Mouse (Mus musculus) small intestine, adult 2 months (tissue): ENCODE results near the gene Gm20918. TPM values are rescaled to one million over a fixed set of nuclear protein-coding genes. Genes with fewer than 3 reads are reported as not detected.
"Not testable (repeated sequence)": the region's sequence is repeated elsewhere in the genome, so short reads cannot be mapped to it uniquely, and the experiment has no call there.

Experiments
- H3K27ac ChIP-seq: fragments of 200-500 bp; 2 replicates; pipeline ENCODE4 v1.5.1; 2012; ENCODE audit warnings: low read depth, low read length, control low read depth, inconsistent platforms; ENCODE audit not compliant: insufficient read depth
- H3K27me3 ChIP-seq: fragments of 200-500 bp; 2 replicates; pipeline ENCODE4 v1.6.1; 2012; ENCODE audit warnings: mild to moderate bottlenecking, moderate library complexity, low read length, inconsistent platforms; ENCODE audit not compliant: control insufficient read depth, insufficient read depth
- H3K36me3 ChIP-seq: fragments of 200-500 bp; 2 replicates; pipeline ENCODE4 v1.6.1; 2012; ENCODE audit warnings: mild to moderate bottlenecking, low read length, control low read depth, inconsistent platforms; ENCODE audit not compliant: control insufficient read depth, insufficient read depth
- H3K4me1 ChIP-seq: fragments of 200-500 bp; 2 replicates; pipeline ENCODE4 v1.6.1; 2012; ENCODE audit warnings: low read length, inconsistent platforms, mixed read lengths; ENCODE audit not compliant: control insufficient read depth, insufficient read depth, insufficient read length
- H3K4me3 ChIP-seq: fragments of 200-500 bp; 2 replicates; pipeline ENCODE4 v1.5.1; 2012; ENCODE audit warnings: low read depth, mild to moderate bottlenecking, control low read depth, inconsistent platforms, low read length, moderate library complexity
- polyA plus RNA-seq: library from polyadenylated mRNA; depleted of rRNA; stranded (reverse); fragments of >200 nt; gene quantifications from 2 replicates; pipeline ENCODE4 v1.2.3, GENCODE M21; 2012; rRNA removed

Gm20918 gene
- not detected in 2 replicates for polyA plus RNA-seq

DNA sequence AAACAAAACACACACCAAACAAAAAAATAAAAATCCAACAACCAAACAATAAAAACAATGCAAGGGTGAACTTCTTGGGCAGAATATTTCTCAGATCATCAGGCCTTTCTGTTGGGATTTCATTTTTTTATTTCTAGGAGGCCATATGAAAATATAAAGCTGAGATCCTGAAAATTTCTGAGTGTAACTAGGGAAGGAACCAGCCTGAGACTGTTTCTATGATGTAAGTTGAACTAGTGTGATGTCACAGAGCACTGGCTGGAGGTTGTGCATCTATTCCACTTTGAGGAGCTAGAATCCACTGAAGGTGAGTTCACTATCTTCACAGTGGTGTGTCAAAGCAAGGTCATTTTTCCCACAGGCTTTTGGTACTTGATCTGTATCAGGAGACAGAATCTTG lies at the start of gene Gm20918:
TSS of gene Gm20918 (plus strand) at position 301 of the 400 bp plus-strand sequence.
- H3K4me1 ChIP-seq, H3K27ac ChIP-seq, H3K27me3 ChIP-seq, H3K36me3 ChIP-seq, H3K4me3 ChIP-seq: not testable (repeated sequence)

Other genes with a start within 250 kb of the Gm20918 start
- not detected in 2 replicates for gene Gm21820, start 205.5 kb downstream of the Gm20918 start, polyA plus RNA-seq